Mouse (Mus musculus): ENCODE results near the gene Xpnpep3.
A peak's percentile ranks its signal among the peaks of the same experiment; 100 is the strongest.
"Not testable (repeated sequence)": the region's sequence is repeated elsewhere in the genome, so short reads cannot be mapped to it uniquely, and the experiment has no call there.

Xpnpep3 gene

DNA sequence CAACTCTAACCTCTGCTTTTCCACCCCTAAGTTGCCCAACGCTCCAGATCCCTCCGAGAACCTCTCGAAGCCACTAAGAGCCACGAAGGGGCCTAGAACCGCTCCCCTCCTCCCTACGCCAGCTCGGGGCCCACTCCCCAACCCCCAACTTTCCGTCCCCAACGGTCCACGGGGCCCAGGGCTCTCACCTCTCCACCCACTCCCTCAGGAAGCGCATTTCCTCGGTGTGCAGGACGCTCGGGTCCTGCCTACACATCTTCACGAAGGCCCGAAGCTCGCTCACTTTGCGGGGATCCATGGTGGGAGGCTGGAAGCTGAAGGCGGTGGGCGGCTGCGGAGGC, 671 bp upstream of the Xpnpep3 start:
- no peak for DNase-seq (ENCODE audit: low spot score in 2 of 2)

- DNase-seq (ENCODE audit: low spot score in 2 of 2): no peak
Observed at GRCm38 (mm10) chr15:81405008-81405407, 5.1 kb downstream of the Xpnpep3 start.

GRCm38 (mm10) chr15:81408199-81408598, 8.3 kb downstream of the Xpnpep3 start, which contains the start of gene Dnajb7:
Gene Dnajb7 (minus strand): TSS chr15:81408299.
- DNase-seq (ENCODE audit: low spot score in 2 of 2): no peak

DNA sequence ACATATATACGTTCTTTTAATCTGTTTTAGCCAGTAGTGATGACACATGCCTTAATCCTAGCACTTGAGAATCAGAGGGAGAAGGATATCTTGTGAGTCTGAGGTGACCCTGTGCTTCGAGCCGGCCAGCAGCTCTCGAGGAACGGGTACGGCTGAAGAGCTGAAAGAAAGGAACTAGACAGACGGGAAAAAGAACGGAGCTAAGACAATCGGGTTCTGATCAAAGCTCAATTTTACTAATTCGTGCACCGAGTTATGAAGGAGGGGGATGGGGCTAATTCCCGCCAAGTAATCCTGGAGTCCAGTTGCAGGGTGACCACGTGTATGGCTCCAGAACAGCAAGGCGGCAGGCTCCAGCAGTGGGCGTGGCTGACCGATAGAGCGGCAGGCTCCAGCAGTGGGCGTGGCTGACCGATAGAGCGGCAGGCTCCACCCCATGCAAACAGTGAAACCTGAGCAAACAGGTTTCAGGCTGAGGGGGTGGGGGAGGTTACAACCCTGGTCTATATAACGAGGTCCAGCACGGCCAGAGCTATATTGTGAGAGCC, 16.9 kb downstream of the Xpnpep3 start:
- not testable (repeated sequence) for DNase-seq (ENCODE audit: low spot score in 2 of 2)

- DNase-seq (ENCODE audit: low spot score in 2 of 2): no peak
Observed at GRCm38 (mm10) chr15:81418065-81418464, 18.1 kb downstream of the Xpnpep3 start.

- DNase-seq (ENCODE audit: low spot score in 2 of 2): no peak
Observed at GRCm38 (mm10) chr15:81421454-81421853, 21.5 kb downstream of the Xpnpep3 start.

DNA sequence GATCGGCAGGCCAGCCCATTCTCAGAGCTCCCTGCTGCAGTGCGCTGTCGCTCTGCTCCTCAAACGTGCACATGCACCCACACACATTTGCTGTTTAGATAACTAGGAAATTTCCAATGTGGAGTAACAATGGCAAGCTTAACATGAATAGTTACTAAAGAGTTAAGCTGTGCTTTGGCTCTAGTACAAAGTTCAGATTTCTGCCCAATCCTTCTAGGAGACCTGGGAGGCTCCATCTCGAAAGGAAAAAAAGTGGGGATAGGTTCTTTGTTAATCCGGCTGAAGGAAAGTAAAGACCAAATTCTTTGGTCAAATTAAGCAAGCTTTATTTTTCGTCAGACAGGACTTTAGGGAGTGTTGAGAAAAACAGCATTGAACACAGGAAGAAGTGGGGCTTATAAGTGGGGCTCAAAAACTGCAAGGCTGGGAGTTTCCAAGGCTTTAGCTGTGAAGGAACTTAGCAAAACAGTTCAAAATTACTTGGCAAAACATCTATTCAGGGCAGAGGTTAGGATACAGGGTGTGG, 22.3 kb downstream of the Xpnpep3 start:
- DNase-seq (ENCODE audit: low spot score in 2 of 2): no peak

DNA sequence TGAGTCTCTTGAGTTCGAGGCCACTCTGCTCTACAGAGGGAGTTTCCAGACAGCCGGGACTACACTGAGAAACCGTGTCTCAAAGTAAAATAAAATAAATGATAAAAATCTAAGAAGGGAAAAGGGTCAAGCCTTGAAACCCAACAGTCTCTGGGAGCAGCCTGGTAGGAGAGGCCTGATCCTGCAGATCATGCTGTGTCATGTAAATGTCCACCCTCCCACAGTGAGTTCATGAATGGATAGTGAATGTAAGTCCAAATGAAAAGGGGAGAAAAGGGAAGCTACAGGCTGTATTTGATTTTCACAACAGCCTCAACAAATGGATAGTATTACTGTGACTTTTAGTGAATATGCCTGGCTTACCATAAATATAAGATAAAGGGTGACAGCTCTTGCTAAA, 25.4 kb downstream of the Xpnpep3 start:
- no peak for DNase-seq (ENCODE audit: low spot score in 2 of 2)

- no peak for DNase-seq (ENCODE audit: low spot score in 2 of 2)
Observed at GRCm38 (mm10) chr15:81427947-81428346, 28.0 kb downstream of the Xpnpep3 start.

DNA sequence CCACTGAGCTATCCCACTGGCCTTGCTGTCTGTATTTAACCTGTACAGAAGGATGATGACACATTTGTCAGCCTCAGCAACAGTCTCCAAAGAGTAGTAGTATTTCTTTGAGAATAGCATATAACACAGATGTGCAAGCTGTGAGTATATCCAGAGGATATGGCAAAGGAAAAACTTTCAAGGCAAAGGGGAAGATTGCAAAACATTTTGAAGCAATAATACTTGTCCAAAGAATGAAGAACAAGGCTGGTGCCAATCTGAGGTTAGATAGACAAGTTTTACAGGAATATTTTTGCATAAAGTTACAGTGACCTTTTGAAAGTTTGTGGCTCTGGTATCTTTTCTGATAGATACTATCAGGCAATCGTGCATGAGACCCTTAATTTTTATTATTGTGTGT, 31.3 kb downstream of the Xpnpep3 start:
- DNase-seq (ENCODE audit: low spot score in 2 of 2): no peak

- DNase-seq (ENCODE audit: low spot score in 2 of 2): no peak
Observed at GRCm38 (mm10) chr15:81438345-81438744, 38.4 kb downstream of the Xpnpep3 start.

DNA sequence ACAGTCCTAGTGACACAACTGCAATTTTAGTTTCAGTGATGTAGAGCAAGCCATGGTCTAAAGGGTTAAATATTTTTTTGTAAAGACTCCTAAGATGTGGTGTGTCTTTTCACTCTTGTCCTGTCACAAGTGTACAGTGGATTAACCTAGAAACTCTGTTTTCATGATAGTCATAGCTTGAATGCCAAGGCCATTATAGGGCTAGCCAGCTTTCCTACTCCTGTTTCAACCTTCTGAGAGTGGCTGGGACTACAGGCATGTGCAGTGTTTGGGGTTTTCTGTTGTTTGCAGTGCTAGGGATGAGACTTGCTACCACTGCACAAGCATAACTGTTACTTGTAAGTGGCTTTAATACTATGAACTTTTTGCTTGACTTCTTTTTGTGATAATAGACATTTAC, 39.3 kb downstream of the Xpnpep3 start:
- DNase-seq (ENCODE audit: low spot score in 2 of 2): no peak

DNA sequence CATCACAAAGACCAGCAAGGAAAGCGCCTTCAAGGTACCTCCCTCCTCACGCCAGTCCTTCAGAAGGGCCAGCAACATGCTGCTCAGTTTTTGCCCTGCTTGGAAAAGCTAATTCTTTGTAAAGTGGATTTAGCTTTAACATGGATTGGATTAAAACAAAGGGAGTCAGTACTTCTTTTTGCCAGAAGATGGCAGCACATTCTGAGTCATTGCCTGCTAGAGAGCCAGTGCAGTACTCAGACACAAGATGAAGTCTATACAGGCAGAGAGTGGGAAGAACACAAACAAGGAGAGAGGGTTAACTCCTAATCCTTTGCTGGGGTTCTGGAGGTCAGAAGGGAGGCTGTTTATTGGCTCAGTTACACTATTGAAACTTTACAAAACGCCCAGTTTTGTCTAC, 48.5 kb downstream of the Xpnpep3 start:
- DNase-seq (ENCODE audit: low spot score in 2 of 2): peak; percentile 45 to 83

GRCm38 (mm10) chr15:81461523-81461922, 61.6 kb downstream of the Xpnpep3 start:
- no peak for DNase-seq (ENCODE audit: low spot score in 2 of 2)

DNA sequence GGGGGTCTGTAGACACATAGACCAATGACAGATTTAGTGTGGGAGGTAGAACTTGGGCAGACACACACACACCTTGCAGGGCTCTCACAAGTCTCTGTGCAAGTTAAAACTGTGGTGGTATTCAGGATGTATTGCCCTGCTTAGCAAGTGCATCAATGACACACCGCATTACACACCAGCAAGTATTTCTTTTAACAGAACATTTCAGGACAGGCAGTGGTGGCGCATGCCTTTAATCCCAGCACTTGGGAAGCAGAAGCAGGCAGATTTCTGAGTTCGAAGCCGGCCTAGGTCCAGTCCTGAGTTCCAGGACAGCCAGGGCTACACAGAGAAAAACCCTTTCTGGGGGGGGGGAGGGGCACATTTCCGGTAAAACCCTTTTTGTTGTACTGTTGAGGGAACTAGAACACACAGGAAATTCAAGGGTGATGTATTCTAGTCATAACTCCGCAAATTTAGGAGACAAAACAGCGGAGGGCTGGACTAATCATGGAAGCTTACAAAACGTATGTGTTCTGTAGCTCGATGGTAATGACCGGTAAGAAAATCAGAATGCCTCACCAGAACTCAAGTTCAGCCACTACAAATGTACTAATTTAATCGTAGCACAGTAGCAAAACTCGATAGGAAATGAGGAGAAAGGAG, 65.2 kb downstream of the Xpnpep3 start:
- no peak for DNase-seq (ENCODE audit: low spot score in 2 of 2)

GRCm38 (mm10) chr15:81465901-81466737, 66.2 kb downstream of the Xpnpep3 start, which contains the start of gene Rbx1:
Gene Rbx1 (plus strand): TSS chr15:81466296.
- peak; percentile 98 to 99 for DNase-seq (ENCODE audit: low spot score in 2 of 2)

DNA sequence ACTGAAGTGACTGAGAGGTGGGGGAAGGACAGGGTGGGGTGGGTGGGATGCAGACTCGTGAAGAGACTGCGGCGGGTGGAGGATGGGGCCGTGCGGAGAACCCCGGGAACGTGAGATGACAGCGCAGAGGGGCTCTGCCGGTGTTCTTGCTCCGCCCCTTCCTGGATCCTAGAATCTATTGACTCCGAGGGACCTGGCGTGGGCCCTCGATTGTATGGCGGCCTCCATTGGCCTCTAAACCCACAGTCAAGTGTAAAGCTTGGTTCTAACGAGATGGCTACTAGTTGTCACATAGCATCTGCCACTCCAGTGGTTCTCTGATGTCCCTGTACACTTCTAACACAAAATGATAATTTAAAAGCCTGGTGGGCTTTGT, 66.8 kb downstream of the Xpnpep3 start:
- no peak for DNase-seq (ENCODE audit: low spot score in 2 of 2)

DNA sequence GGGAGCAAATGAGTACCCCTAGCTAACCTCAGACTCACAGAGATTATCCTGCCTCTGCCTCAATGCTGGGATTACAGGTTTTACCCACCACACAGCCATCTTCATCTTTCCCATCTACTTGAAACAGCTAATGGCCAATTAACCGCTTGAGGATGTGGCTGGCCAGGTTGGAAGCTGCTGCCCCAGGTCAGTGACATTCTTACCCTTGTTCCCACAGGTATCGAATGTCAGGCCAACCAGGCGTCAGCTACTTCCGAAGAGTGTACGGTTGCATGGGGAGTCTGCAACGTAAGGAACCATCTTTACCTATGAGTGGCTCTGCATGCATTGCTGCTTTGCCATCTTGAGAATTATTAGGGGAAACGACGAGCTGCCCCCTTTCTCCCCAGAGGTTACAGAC, 70.8 kb downstream of the Xpnpep3 start:
- no peak for DNase-seq (ENCODE audit: low spot score in 2 of 2)

DNA sequence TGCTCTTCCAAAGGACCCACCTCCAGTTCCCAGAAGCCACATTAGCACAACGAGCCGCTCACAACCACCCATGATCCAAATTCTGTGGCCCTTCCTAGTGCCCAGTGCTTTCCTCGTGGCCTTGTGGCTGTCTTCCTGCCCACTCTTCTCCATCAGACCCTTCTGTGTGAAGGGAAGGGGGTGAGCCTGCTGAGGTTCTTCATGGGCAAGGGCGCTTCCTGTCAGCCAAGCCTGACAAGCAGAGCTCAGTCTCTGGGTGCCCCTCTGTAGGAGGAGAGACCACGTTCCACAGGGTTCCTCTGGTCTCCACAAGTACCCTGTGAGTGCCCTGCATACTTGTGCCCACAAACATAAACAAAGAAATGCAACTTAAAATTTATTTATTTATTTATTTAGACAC, 72.3 kb downstream of the Xpnpep3 start:
- DNase-seq (ENCODE audit: low spot score in 2 of 2): no peak

DNA sequence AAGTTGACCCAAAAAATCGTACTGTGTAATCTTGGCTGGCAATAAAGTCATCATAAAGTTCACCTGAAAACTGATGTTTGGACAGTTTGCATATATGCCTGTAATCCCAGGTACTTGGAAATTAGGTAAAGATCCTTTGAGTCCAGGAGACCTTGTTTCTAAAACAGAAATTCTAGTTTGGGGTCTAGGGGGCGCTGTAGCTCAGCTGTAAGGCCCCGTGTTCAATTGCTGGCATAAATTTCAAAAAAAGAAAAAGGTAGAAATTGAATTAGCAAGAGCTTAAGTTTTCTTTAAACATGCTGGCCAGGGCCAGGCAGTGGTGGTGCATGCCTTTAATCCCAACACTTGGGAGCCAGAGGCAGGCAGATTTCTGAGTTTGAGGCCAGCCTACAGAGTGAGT, 75.7 kb downstream of the Xpnpep3 start:
- DNase-seq (ENCODE audit: low spot score in 2 of 2): no peak

GRCm38 (mm10) chr15:81476597-81476996, 76.7 kb downstream of the Xpnpep3 start:
- no peak for DNase-seq (ENCODE audit: low spot score in 2 of 2)

DNA sequence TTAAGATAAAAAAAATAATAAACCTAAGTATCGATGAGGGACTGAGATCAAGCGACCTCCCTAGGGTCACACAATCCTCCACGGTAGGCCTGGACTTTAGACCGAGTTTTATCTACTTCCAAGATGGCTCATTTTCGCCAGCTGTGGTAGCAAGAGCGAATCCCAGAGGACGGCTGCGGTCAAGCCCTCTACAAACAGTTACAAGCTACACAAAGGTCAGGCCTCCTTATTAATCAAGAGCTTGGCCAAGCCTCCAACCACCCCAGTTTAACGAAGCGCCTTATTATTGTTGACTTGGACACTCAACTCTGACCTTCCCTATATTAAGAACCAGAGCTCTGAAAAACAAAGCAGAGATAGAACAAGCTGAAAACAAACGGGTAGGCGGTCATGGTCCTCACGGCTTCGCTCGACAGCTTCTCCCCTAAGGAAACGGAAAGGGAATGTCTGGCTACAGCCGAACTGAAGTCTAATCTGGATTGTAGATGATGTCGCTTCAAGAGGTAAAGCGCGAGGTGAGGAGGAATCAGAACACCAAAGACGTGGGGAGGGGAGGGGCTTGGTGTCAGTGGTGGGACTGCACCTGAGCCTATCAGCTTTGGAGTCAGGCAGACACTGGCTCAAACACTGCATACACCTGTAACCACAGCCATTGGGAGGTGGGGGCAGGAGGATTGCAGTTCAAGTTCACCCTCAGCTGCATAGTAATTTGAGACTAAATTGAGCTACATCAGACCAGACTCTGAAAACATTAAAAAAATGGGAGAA, 79.7 kb downstream of the Xpnpep3 start:
- no peak for DNase-seq (ENCODE audit: low spot score in 2 of 2)

Measured in frontal cortex, postnatal 36 days (tissue).